Mouse (Mus musculus): ENCODE data around the gene Phf3.
A peak's percentile ranks its signal among the peaks of the same experiment; 100 is the strongest.
"Not testable (repeated sequence)": the region's sequence is repeated elsewhere in the genome, so short reads cannot be mapped to it uniquely, and the experiment has no call there.

Gene Phf3

GRCm38 (mm10) chr1:30873541-30874260 is at the start of gene Phf3:
TSS of gene Phf3 (minus strand) at chr1:30873921.
- DNase-seq (ENCODE audit: low spot score in 2 of 2) = peak; percentile 87

- DNase-seq (ENCODE audit: low spot score in 2 of 2) = no peak
Measured at GRCm38 (mm10) chr1:30922237-30922636, 48.5 kb upstream of the Phf3 start.

- no peak for DNase-seq (ENCODE audit: low spot score in 2 of 2)
Measured at GRCm38 (mm10) chr1:30921252-30921651, 47.5 kb upstream of the Phf3 start.

- DNase-seq (ENCODE audit: low spot score in 2 of 2) = no peak
Measured at GRCm38 (mm10) chr1:30920620-30921177, 47.0 kb upstream of the Phf3 start.

GRCm38 (mm10) chr1:30910172-30910571 is 36.5 kb upstream of the Phf3 start:
- DNase-seq (ENCODE audit: low spot score in 2 of 2) = no peak

GRCm38 (mm10) chr1:30908797-30909196 is 35.1 kb upstream of the Phf3 start:
- DNase-seq (ENCODE audit: low spot score in 2 of 2) = no peak

GRCm38 (mm10) chr1:30903480-30904218 is 29.9 kb upstream of the Phf3 start:
- DNase-seq (ENCODE audit: low spot score in 2 of 2) = no peak

- no peak for DNase-seq (ENCODE audit: low spot score in 2 of 2)
Measured at GRCm38 (mm10) chr1:30898691-30899090, 25.0 kb upstream of the Phf3 start.

- not testable (repeated sequence) for DNase-seq (ENCODE audit: low spot score in 2 of 2)
Measured at GRCm38 (mm10) chr1:30895366-30895765, 21.6 kb upstream of the Phf3 start.

GRCm38 (mm10) chr1:30883806-30884205 is 10.1 kb upstream of the Phf3 start:
- not testable (repeated sequence) for DNase-seq (ENCODE audit: low spot score in 2 of 2)

- DNase-seq (ENCODE audit: low spot score in 2 of 2) = no peak
Measured at GRCm38 (mm10) chr1:30875746-30876145, 2.0 kb upstream of the Phf3 start.

GRCm38 (mm10) chr1:30874261-30875131 is 775 bp upstream of the Phf3 start:
- DNase-seq (ENCODE audit: low spot score in 2 of 2) = peak in 1 of 2 experiments; percentile 25

- peak in 1 of 2 experiments; percentile 35 for DNase-seq (ENCODE audit: low spot score in 2 of 2)
Measured at GRCm38 (mm10) chr1:30872836-30873540, 733 bp downstream of the Phf3 start.

- no peak for DNase-seq (ENCODE audit: low spot score in 2 of 2)
Measured at GRCm38 (mm10) chr1:30867786-30868185, 5.9 kb downstream of the Phf3 start.

- no peak for DNase-seq (ENCODE audit: low spot score in 2 of 2)
Measured at GRCm38 (mm10) chr1:30852518-30852917, 21.2 kb downstream of the Phf3 start.

GRCm38 (mm10) chr1:30851920-30852319 is 21.8 kb downstream of the Phf3 start:
- DNase-seq (ENCODE audit: low spot score in 2 of 2) = no peak

GRCm38 (mm10) chr1:30850906-30851305 is 22.8 kb downstream of the Phf3 start:
- no peak for DNase-seq (ENCODE audit: low spot score in 2 of 2)

- no peak for DNase-seq (ENCODE audit: low spot score in 2 of 2)
Measured at GRCm38 (mm10) chr1:30849955-30850354, 23.8 kb downstream of the Phf3 start.

- no peak for DNase-seq (ENCODE audit: low spot score in 2 of 2)
Measured at GRCm38 (mm10) chr1:30847706-30848105, 26.0 kb downstream of the Phf3 start.

- no peak for DNase-seq (ENCODE audit: low spot score in 2 of 2)
Measured at GRCm38 (mm10) chr1:30839662-30840061, 34.1 kb downstream of the Phf3 start.

- no peak for DNase-seq (ENCODE audit: low spot score in 2 of 2)
Measured at GRCm38 (mm10) chr1:30835512-30835911, 38.2 kb downstream of the Phf3 start.
